Mouse (Mus musculus) common myeloid progenitor, adult 5-6 weeks (primary cell): ENCODE results near the gene Atp8a2. TPM values are rescaled to one million over a fixed set of nuclear protein-coding genes. Genes with fewer than 3 reads are reported as not detected.

ENCODE experiments used
- ATAC-seq: replicated peaks from 2 replicates; pipeline ENCODE4 v1.8.0; 2016; ENCODE audit warnings: low read depth, mild to moderate bottlenecking, moderate TSS enrichment, inconsistent platforms; ENCODE audit not compliant: poor library complexity, severe bottlenecking
- total RNA-seq: library from RNA; stranded (forward); fragments of 200-1000, 187-1606 nt; gene quantifications from 2 replicates; pipeline ENCODE4 v1.2.3, GENCODE M21; 2017

Gene Atp8a2
- total RNA-seq, 1 experiment from 2014 or later: 2.4 TPM

DNA sequence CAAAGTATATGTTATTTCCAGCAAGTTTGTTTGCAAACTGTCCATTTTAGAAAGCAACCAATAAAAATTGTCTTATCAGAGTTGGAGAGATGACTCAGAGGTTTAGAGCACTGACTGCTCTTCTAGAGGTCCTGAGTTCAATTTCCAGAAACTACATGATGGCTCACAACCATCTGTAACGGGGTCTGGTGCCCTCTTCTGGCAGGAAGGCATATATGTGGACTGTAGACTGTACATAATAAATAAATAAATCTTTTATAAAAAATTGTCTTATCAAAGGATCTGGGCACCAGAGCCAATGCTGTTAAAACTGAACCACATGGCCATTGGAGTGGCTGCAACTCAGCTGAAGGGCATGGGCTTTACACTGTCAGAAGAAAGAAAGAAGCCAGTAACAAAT, 606.4 kb downstream of the Atp8a2 start:
- ATAC-seq: peak; percentile 77

Other genes starting within 250 kb of the Atp8a2 start
- not detected in 2 replicates for gene Nupl1, start 54.3 kb upstream of the Atp8a2 start, total RNA-seq
- gene Gm49336, start 54.3 kb upstream of the Atp8a2 start, total RNA-seq: 91.7 and 118 TPM in 2 replicates
- 48.8 and 49.0 TPM in 2 replicates for gene Mtmr6, start 68.0 kb upstream of the Atp8a2 start, total RNA-seq
- under 0.01 and 0.05 TPM in 2 replicates for gene Amer2, start 176.1 kb upstream of the Atp8a2 start, total RNA-seq